Mouse (Mus musculus) forelimb bud, embryonic 11.5 days (tissue): Measurements from ENCODE around the gene Tmem255b.

ENCODE experiments used
- DNase-seq: peaks from one replicate; pipeline ENCODE4 v3.0.0-alpha.2; 2012; ENCODE audit warnings: low read depth, low spot score

Gene Tmem255b

GRCm38 (mm10) chr8:13491491-13492010, 56.6 kb downstream of the Tmem255b start:
- no peak for DNase-seq

DNA sequence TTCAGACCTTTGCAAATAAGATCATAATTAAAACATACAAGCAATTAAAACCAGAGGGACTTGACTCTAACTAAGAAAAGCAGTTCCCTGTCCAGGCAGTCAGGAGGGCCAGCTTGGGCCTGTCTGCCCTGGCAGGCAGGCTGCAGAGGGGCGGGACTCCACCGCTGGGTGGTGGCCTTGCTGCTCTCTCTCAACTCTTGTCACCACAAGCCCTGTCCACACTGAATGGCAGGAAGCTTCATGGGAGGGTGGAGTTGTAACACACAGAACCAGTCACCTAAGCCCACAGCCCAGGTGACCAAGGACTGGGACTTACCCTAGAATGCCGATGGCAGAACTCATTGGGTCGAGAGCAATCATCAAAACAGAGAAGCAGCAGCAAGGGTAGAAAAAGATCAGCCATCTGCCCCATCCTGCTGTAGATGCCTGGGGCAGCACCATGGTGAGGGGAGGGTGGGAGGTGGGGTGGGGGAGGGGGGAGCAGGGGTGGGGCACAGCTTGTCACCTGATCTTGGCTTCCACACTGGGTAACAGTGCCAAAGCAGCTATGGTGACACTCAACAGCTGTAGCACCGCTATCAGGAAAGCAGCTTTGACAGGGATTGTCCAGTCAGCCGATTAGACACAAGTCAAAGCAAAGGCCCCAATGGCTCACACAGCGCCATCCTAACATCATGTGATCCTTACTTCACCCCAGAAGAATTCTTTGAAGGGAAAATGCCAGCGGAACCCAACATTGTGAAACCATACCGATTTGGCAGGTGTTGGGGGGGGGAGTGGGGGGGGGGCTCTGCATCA, 57.4 kb downstream of the Tmem255b start:
- DNase-seq = no peak

- no peak for DNase-seq
Measured at GRCm38 (mm10) chr8:13493011-13493410, 58.0 kb downstream of the Tmem255b start.

DNA sequence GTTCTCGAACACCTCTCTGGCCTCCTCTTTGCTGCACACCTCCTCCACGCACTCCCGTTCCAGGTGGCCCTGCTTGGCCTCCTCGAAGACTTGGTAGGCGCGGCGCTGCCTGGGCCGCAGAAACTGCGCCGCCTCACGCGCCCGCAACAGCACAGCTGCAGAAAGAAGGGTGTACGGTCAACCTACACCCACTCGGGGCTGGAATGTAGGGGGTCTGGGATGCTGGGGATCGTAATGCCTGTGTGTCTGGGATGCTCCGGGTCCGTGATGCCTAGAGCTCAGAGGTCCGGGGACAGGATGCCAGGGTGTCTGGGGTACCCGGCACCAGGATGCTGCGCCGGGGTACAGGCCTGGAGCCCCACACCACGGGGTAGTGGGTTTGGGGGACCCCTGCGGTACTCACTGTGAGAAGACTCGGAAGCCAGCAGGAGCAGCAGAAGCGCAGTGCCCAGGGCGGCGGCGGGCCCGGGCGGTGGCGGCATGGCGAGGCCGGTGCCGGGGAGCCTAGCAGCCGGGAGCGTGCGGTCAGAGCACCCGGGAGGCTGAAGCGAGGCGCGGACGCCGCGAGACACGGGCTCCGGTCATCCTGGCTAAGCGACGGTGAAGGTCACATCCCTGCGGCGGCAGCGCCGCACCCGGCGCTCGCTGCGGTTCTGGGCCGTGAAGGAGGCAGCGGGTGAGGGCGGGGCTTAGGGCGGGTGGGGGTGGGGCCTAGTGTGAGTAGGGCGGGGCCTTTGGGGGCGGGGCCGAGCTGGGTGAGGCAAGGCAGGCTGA, 59.1 kb downstream of the Tmem255b start, which contains the start of gene Gas6:
Gene Gas6 (minus strand): TSS at position 633 of the 774 bp plus-strand sequence.
- no peak for DNase-seq

- no peak for DNase-seq
Measured at GRCm38 (mm10) chr8:13501221-13501620, 66.2 kb downstream of the Tmem255b start.

DNA sequence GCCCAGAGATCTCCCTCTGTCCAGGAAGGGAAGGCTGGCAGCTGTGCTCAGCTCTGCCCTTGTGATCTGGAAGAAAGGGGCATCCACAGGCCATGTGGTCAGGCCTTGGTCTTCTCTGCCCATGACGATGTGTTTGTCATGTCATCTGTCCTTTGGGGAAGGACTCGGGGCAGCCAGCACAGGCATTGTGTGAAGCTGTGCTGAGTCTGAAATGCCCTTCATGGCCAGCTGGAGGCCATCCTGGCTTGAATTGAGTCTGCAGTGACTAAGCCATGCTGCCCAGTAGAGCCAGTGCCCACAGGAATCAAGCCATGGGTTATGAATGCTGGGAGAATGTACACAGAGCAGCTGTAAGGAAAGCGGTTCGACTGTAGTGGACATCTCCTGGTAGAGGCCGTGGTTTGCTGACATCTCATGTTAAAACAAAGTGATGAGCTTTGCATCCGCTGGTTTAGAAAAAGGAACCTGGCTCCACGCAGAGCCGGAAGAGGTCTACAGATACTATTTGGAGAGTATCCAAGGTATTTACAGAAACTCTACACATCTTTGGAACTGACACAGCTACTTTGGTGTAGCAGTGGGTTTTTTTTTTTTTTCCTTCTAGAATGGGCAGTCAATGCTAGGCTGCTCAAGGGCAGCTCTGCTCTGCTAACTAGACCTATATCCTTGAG, 69.1 kb downstream of the Tmem255b start:
- no peak for DNase-seq

DNA sequence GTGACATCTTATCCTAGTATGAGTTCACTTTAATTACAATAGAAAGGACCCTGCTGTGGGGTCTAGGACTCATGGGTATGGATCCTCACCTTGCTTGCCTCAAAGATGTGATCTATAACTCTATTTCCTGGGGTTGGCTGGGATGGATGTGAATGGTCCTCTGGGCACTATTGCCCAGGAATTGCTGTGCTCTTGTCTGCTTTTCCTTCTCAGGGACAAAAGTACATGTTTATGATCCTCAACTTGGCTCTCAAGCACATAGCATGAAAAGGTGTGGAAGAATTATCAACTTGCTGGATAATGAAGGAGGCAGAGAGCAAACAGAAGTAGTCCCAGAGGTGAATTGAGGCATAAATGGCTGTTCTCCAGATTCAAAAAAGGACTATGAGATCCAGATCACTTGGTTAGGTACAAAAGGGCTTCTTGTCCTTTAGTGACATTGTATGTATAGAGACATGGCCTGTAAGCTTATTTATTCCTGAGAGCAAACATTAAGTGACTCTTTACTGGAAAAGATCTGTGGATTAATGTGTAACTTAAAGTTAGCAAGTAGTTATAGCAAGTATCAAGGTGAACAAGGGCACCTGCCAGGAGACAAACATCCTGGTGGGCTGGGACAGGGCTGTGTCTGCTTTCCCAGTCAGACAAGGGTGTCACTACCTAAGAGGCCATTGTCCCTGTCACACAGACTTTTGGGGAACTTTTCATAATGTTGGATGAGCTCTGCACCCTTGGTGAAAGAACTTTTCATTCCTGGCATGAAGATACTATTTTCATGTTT, 70.1 kb downstream of the Tmem255b start:
- no peak for DNase-seq

DNA sequence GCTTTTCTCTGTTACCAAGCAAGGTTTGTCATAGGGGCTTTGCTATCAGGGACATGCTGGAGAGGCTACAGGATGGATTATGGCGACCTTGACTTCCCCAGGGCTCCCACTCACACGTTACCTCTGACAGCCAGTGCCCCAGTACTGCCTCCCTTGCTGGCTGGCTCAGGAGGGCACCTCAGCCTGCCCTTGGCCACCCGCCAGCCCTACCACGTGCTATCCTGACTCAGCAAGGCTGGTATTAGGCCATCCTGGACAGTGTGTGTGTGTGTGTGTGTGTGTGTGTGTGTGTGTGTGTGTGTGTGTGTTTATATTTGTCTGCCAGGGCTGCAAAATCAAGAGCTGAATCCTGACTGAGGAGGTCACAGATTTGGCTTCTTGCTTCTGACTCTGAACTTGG, 71.9 kb downstream of the Tmem255b start:
- DNase-seq = no peak

GRCm38 (mm10) chr8:13507284-13507937, 72.4 kb downstream of the Tmem255b start:
- DNase-seq = no peak

- no peak for DNase-seq
Measured at GRCm38 (mm10) chr8:13512016-13512415, 77.0 kb downstream of the Tmem255b start.

- DNase-seq = no peak
Measured at GRCm38 (mm10) chr8:13512677-13513076, 77.7 kb downstream of the Tmem255b start.

GRCm38 (mm10) chr8:13513556-13514370, 78.8 kb downstream of the Tmem255b start:
- no peak for DNase-seq

GRCm38 (mm10) chr8:13516011-13516442, 81.0 kb downstream of the Tmem255b start:
- DNase-seq = no peak

DNA sequence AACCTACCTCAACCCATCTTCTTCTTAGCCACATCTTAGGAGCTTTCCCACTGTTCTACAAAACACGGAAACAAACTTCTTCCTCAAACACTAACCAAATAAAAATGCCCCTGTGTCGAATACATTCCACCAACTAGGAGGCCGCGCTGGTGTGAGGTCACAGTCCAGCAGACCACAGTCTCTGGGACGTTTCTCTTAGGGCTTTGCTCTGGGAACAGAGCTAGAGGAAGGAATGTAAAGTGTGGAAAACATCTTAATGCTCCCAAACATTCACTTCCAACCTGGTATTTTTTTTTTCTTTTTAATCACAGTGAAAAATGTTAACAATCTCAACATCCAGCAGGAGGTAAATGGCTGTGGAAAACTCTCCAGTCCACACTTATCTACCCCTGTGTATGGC, 81.7 kb downstream of the Tmem255b start:
- no peak for DNase-seq

- DNase-seq = no peak
Measured at GRCm38 (mm10) chr8:13517284-13517781, 82.3 kb downstream of the Tmem255b start.
